Mouse (Mus musculus) right cerebral cortex, postnatal 14 days (tissue): ENCODE measurements around the gene Dpm2.

Experiments used
- DNase-seq: peaks from one replicate; pipeline ENCODE4 v3.0.0; 2022

The Dpm2 gene

GRCm38 (mm10) chr2:32570698-32571494 is at the start of gene Dpm2:
TSS of gene Dpm2 (plus strand) at chr2:32570858.
- peak; percentile 87 for DNase-seq

GRCm38 (mm10) chr2:32524536-32525031 is 46.1 kb upstream of the Dpm2 start:
- DNase-seq, result no peak

- DNase-seq, result no peak
Observed at GRCm38 (mm10) chr2:32525816-32526215, 44.8 kb upstream of the Dpm2 start.

GRCm38 (mm10) chr2:32527468-32527966 is 43.1 kb upstream of the Dpm2 start:
- DNase-seq, result no peak

GRCm38 (mm10) chr2:32528326-32528725 is 42.3 kb upstream of the Dpm2 start:
- no peak for DNase-seq

- DNase-seq, result no peak
Observed at GRCm38 (mm10) chr2:32530479-32530878, 40.2 kb upstream of the Dpm2 start.

- no peak for DNase-seq
Observed at GRCm38 (mm10) chr2:32533163-32533562, 37.5 kb upstream of the Dpm2 start.

GRCm38 (mm10) chr2:32534061-32534732 is 36.5 kb upstream of the Dpm2 start:
- DNase-seq, result peak; percentile 25

GRCm38 (mm10) chr2:32534733-32535471 is 35.8 kb upstream of the Dpm2 start, which contains the start of gene Fam102a:
TSS of gene Fam102a (plus strand) at chr2:32535332.
- DNase-seq, result peak; percentile 99

GRCm38 (mm10) chr2:32535501-32535991 is 35.1 kb upstream of the Dpm2 start:
- peak; percentile 58 for DNase-seq

- DNase-seq, result peak; percentile 46
Observed at GRCm38 (mm10) chr2:32536086-32536633, 34.5 kb upstream of the Dpm2 start.

- DNase-seq, result peak; percentile 26
Observed at GRCm38 (mm10) chr2:32536634-32537359, 33.9 kb upstream of the Dpm2 start.

GRCm38 (mm10) chr2:32537360-32537905 is 33.2 kb upstream of the Dpm2 start:
- no peak for DNase-seq

GRCm38 (mm10) chr2:32537941-32538340 is 32.7 kb upstream of the Dpm2 start:
- no peak for DNase-seq

GRCm38 (mm10) chr2:32538461-32538860 is 32.2 kb upstream of the Dpm2 start:
- no peak for DNase-seq

GRCm38 (mm10) chr2:32539452-32539981 is 31.1 kb upstream of the Dpm2 start:
- no peak for DNase-seq

- no peak for DNase-seq
Observed at GRCm38 (mm10) chr2:32541333-32541908, 29.2 kb upstream of the Dpm2 start.

- no peak for DNase-seq
Observed at GRCm38 (mm10) chr2:32541986-32542573, 28.6 kb upstream of the Dpm2 start.

GRCm38 (mm10) chr2:32543031-32543449 is 27.6 kb upstream of the Dpm2 start:
- DNase-seq, result no peak

- DNase-seq, result no peak
Observed at GRCm38 (mm10) chr2:32546951-32547350, 23.7 kb upstream of the Dpm2 start.
